Mouse (Mus musculus): ENCODE results near the gene Impad1.

The Impad1 gene

GRCm38 (mm10) chr4:4792992-4793834 lies at the start of gene Impad1:
Impad1 (minus strand) TSS chr4:4793355.
- DNase-seq (ENCODE audit: low spot score in 2 of 2), result peak; percentile 83 to 84

DNA sequence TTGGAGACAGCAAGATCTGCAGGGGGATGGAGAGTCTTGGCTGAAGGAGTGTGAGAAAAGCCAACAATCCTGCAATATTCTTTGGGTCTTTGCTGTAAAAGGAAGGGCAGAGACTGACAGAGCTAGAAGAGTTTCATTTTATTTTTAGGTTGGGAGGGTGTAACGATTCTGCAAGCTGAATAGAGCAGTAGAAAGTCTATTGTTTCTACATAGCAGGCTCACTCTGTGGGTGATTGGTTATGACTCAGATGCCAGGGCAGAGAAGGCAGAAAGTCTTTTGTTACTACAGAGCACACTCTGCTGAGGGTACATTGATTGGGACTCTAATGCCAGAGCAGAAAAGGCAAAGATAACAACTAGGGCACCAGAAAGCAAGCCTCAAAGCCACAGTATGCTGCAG lies 47.0 kb upstream of the Impad1 start:
- DNase-seq (ENCODE audit: low spot score in 2 of 2), result no peak

- DNase-seq (ENCODE audit: low spot score in 2 of 2), result no peak
These were observed 40.7 kb upstream of the Impad1 start for GRCm38 (mm10) chr4:4833789-4834295.

DNA sequence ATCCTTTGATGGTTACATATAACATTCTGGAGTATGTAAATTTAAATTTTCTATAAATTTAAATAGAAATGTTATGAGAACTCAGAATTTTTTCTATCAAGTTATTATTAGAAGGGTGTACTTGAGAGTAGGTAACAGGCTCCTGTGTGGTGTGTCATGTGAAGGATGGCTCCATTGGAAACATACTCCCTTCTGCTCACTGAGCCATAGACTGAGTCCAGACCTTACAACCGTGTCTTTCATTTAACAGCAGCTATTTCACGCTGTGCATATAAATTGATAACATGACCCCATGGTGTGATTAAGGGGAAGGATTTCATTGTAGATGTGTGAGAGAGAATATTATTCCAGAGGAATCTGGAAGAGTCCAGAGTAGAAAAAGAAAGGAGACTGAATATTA lies 35.0 kb upstream of the Impad1 start:
- DNase-seq (ENCODE audit: low spot score in 2 of 2), result no peak

- no peak for DNase-seq (ENCODE audit: low spot score in 2 of 2)
These were observed 29.0 kb upstream of the Impad1 start for GRCm38 (mm10) chr4:4822119-4822518.

- peak; percentile 19 to 56 for DNase-seq (ENCODE audit: low spot score in 2 of 2)
These were observed 789 bp downstream of the Impad1 start for GRCm38 (mm10) chr4:4792141-4792991.

DNA sequence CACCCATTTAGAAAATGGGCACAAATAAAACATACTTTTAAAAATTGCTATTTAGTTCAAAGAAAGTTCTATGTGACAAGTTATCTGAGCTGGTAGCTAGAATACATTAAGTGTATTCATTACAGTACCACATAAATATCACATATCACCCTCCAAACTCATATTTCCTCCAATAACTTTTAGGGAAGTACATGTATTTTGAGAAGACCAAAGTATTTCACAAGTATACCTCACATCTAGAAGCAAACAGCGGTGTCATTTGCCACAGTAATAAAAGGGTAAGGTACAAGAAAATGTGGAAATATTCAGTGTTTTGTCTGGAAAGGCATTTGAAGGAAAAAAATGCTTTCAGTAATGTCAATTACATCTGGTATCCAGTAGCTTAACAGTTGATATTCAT lies 2.0 kb downstream of the Impad1 start:
- DNase-seq (ENCODE audit: low spot score in 2 of 2), result no peak

DNA sequence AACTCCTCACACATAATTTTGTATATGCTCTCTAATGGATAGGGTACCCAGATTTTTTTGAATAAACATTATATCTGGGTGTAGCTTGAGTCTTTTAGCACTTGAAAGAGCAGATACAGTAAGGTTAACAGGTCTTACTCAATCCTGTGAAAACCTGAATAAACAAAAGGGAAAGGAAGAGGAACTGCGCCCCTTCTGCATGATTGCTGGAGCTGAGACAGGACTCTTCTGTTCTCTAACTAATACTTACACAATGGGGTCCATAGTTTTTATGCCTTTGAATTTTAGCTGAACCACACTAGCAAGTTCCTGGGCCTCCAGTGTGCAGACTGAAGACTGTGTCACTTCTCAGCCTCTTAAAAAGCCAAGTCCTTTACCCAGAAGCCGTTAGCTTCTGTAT lies 8.0 kb downstream of the Impad1 start:
- DNase-seq (ENCODE audit: low spot score in 2 of 2), result no peak

DNA sequence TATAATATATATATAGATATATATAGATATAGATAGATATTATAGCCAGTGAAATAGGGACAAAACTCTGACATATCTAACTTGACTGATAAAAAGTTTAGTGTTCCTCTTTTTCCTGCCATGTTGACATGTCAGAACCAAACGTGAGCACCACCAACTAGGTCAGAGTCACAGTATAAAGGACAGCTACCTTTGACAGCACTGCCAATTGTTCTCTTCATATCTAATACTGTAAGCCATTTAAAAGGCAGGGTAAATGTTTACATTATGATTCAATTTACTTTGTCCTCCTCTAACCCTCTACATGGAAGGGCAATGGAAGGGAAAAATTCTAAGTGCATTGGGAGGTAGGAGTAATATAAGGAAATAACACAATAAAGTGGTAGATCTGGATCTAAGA lies 8.8 kb downstream of the Impad1 start:
- no peak for DNase-seq (ENCODE audit: low spot score in 2 of 2)

DNA sequence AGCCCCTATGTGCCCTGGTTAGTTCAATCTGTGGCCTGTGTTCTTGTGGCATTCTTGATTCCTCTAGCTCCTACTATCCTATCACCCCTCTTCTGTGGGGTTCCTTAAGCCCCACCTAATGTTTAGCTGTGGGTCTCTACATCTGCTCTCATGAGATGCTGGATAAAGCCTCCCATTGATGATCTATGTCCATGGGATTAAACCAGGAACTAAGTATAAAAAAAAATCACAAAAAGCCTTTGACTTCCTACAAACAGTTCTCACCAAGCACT lies 9.5 kb downstream of the Impad1 start:
- no peak for DNase-seq (ENCODE audit: low spot score in 2 of 2)

DNA sequence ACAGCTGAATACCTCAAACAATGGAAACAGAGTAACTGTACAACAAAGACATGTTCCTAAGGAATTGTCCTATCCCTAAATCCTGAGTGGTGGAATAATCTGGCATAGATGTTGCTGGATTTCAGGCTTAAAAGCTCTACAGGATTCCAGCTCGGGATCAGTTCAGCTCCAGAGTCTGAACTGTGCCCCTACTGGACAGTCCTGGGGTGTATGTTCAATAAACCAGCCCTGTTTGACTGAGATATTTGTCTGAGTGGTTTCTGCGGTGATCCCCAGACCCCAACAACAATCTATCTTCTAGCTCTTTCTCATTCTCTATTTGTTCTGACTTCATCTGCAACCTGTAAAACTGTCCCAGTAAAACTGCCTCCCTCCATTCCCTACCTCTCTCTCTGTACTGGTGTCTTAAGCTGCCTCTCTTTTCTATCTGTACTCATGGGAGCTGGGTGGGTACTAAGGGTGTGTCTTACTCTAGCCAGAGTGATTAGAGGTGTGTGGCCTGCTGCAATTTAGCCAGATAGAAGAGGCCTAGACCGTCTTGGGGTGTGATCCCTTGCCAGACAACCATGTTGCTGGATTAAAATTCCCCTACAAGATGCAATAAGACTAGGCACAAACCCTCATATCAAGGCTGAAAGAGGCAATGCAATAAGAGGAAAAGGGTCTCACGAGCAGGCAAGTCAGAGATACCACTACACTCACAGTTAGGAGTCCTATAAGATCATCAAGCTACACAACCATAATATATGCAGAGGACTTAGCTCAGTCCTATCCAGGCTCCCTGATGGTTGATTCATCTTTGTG lies 10.1 kb downstream of the Impad1 start:
- no peak for DNase-seq (ENCODE audit: low spot score in 2 of 2)

DNA sequence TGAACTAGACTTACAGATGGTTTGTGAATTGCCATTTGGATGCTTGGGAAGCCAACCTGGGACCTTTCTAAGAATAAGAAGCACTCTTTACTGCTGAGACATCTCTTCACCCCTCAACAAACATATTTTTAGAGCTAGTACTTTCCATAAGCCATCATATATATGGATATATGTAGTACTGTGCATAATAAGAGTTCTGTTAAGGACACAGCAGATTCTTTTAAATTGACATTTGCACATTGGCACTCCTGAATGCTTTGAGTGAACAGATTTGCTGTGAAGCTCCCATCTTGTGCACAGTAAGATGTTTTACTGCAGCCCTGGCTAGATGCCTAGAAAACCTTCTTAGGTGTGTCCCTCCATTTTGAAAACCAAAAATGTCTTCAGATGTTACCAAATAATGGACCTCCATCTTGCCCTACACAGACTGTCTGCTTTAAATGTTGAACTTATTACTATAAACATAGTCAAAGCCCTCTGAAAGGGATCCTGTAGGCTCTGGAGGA lies 13.8 kb downstream of the Impad1 start:
- no peak for DNase-seq (ENCODE audit: low spot score in 2 of 2)

GRCm38 (mm10) chr4:4771523-4772114 lies 21.5 kb downstream of the Impad1 start:
- DNase-seq (ENCODE audit: low spot score in 2 of 2), result no peak

DNA sequence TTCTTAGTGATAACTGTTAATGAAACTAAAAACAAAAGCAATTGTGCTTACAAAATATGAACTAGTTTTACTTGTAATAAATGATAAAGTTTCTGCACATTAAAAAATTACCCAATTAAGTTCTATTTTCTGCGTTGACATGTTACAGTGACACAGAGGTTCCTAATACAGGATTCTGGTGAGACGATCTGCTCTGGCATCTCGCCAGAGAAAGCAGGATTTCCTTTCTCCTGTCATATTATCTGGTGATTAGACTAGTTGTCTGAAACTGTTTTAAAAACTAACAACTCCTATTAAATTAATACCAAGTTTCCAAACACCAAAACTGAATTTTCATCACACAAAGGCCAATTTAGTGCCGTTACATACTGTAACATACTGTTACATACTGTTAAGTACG lies 27.3 kb downstream of the Impad1 start:
- DNase-seq (ENCODE audit: low spot score in 2 of 2), result no peak

- DNase-seq (ENCODE audit: low spot score in 2 of 2), result no peak
These were observed 34.8 kb downstream of the Impad1 start for GRCm38 (mm10) chr4:4758376-4758775.

DNA sequence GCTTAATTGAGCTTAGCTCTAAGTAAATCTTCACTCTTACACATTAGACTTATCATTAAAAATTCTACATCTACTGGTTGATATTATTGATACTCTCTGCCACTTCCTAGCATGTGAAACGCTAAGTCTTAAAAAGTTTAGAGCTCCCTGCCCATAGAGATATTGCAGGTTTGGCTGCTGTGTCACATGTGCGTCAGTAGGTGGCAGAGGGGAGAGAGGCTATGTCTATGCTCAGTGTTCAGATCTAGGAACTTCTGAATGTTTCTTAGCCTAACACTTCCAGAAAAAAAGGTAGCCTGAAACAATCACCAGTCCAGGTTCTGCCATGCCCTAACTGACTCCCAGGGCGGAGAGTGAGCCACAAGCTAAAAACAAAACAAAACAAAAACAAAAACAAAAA lies 63.7 kb downstream of the Impad1 start:
- no peak for DNase-seq (ENCODE audit: low spot score in 2 of 2)

DNA sequence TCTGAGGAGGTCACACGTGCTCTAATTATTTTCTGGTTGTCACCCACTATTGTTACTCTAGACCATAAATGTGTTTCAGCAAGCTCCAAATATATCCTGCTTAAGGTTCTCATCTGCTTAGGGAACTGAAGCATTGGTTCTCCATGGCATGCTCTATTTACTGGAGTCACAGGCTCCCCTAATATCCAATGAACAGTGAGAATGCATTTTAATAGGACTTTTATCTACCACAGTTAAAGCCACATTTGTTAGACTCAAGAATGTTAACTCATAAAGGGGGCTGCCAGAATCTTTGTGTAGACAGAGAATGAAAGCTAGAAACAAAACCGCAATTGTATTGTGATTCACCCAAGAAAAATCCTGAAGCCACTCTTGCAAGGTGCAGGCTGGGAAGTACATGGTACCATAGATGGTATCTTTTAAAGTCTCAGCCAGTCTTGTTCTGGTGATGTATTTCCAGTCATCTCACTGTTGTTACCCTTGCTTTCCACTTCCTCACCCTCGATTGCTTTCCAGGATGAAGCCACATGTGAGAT lies 66.8 kb downstream of the Impad1 start:
- no peak for DNase-seq (ENCODE audit: low spot score in 2 of 2)

DNA sequence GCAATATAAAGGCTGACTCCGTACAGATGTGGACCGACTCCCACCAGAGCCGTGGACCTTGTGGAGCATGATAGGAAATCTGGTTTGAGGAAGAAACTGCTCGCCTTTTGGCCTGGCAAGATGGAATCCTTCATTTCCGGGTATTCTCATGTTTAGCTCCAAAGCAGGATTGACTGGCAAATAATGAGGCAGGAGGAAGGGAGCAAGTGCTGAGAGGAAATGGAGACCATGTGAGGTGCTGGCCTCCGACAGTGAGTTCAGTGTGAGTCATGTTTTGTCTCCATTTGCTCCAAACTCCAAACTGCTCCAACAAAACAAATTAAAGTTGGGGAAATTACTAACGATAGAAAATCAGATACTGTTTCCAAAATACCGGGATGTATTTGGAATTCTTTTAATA lies 69.3 kb downstream of the Impad1 start:
- no peak for DNase-seq (ENCODE audit: low spot score in 2 of 2)

DNA sequence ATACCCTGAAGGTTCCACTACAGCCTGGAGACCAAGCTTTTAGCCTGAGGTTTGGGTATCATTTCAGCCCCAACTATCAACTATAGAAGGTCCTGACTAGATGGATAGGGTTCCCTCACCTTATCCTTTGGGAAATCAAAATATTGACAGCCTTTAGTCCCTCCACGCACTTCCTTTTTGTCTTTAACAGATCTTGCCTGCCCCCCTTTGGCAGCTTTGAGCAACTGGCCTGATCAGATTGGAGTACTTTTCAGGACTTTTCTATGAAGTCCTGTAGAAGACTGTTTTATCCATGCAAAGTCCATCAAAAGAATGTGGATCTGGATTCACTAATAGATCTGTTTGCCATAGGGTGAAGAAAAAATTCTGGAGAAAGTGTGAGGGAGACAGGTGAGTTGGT lies 71.1 kb downstream of the Impad1 start:
- DNase-seq (ENCODE audit: low spot score in 2 of 2), result no peak

- DNase-seq (ENCODE audit: low spot score in 2 of 2), result peak in 1 of 2 experiments; percentile 21
These were observed 75.3 kb downstream of the Impad1 start for GRCm38 (mm10) chr4:4717763-4718347.
